Comparison of ENCODE assay signal across 11 mouse cellular contexts in genomic region chr2:35433428-35433827, GRCm38 (mm10). TPM values are rescaled to one million over a fixed set of nuclear protein-coding genes. Genes with fewer than 3 reads are reported as not detected.
DNase-seq lines count a peak whose midpoint lies in the region; ATAC-seq and TF ChIP-seq lines count a peak whose summit lies in the region.
"Had no signal": no experiment of that assay in that cellular context is flagged by ENCODE, and none has a peak within 500 bp of the region (broad histone marks: within the 10 kb centered on the region; RNA-seq: fewer than 3 reads in every experiment).

No protein-coding gene starts in this region.

- H3K4me1 ChIP-seq in hindbrain, embryonic 10.5 days (replicated peaks), result peaks cover 37% of the 10 kb centered on the region
- H3K4me1 ChIP-seq in hindbrain, embryonic 11.5 days (replicated peaks; ENCODE audit: control insufficient read depth, insufficient read depth, low read length), result no peaks in the 10 kb centered on the region
- H3K4me1 ChIP-seq in forebrain, postnatal 0 days (ENCODE audit: insufficient read depth), result no peaks in the 10 kb centered on the region

- 68% methylated on average over 4 of the region's 4 CpGs for WGBS in hindbrain, embryonic 10.5 days
- 74% methylated on average over 4 of the region's 4 CpGs for WGBS in hindbrain, embryonic 11.5 days
- WGBS in forebrain, postnatal 0 days, result 68% methylated on average over 4 of the region's 4 CpGs

- no peaks in the 10 kb centered on the region for H3K27me3 ChIP-seq in hindbrain, embryonic 10.5 days (ENCODE audit: insufficient read depth, poor library complexity, severe bottlenecking)
- no peaks in the 10 kb centered on the region for H3K27me3 ChIP-seq in hindbrain, embryonic 11.5 days (ENCODE audit: control insufficient read depth, insufficient read depth, low read length)
- H3K27me3 ChIP-seq in forebrain, postnatal 0 days (ENCODE audit: insufficient read depth, low read length), result no peaks in the 10 kb centered on the region

- TF ChIP-seq CTCF in forebrain, postnatal 0 days (IDR thresholded peaks at IDR 0.05; ENCODE audit: low read depth), result no peak

- no peak overlapping the region for H3K4me3 ChIP-seq in hindbrain, embryonic 10.5 days
- no peak overlapping the region for H3K4me3 ChIP-seq in hindbrain, embryonic 11.5 days (ENCODE audit: low read depth, low read length)
- H3K4me3 ChIP-seq in forebrain, postnatal 0 days (ENCODE audit: low read depth, low read length), result no peak overlapping the region
- H3K4me3 ChIP-seq: layer of hippocampus, adult 2 months had no signal

- H3K9ac ChIP-seq in hindbrain, embryonic 11.5 days (ENCODE audit: low read depth, low read length), result no peak overlapping the region
- no peak overlapping the region for H3K9ac ChIP-seq in forebrain, postnatal 0 days

- no peak for ATAC-seq in hindbrain, embryonic 11.5 days (ENCODE audit: low FRiP score)
- no peak for ATAC-seq in forebrain, postnatal 0 days
- ATAC-seq: forebrain, embryonic 16.5 days had no signal

- intact Hi-C loops in heart, postnatal 10 days (cut with DNase I), result loop anchor here (2.0 to 5.0 kb wide), 3 partner anchors 13 to 79 kb away; no protein-coding TSS in a partner anchor

- no peak for DNase-seq in hindbrain, embryonic 10.5 days (ENCODE audit: low spot score)
- DNase-seq in hindbrain, embryonic 11.5 days (ENCODE audit: low spot score), result no peak
- peak; percentile 45 to 61 for DNase-seq in heart, postnatal 10 days
- peak; percentile 18 to 40 for DNase-seq in kidney, postnatal 4 days
- peak; percentile 61 for DNase-seq in lung, postnatal 36 days
- no peak for DNase-seq in layer of hippocampus, postnatal 14 days (ENCODE audit: low spot score in 2 of 2)
- DNase-seq in forebrain, postnatal 0 days, result no peak
- no peak for DNase-seq in neural tube, embryonic 10.5 days (ENCODE audit: extremely low spot score, low spot score)
- DNase-seq: cerebellum, adult 9-11 months had no signal

- no peaks in the 10 kb centered on the region for H3K36me3 ChIP-seq in hindbrain, embryonic 10.5 days
- no peaks in the 10 kb centered on the region for H3K36me3 ChIP-seq in hindbrain, embryonic 11.5 days (ENCODE audit: control insufficient read depth, insufficient read depth, low read length)
- no peaks in the 10 kb centered on the region for H3K36me3 ChIP-seq in forebrain, postnatal 0 days (ENCODE audit: insufficient read depth)

- H3K9me3 ChIP-seq in hindbrain, embryonic 10.5 days, result no peaks in the 10 kb centered on the region
- H3K9me3 ChIP-seq in hindbrain, embryonic 11.5 days (ENCODE audit: control insufficient read depth, low read length), result no peaks in the 10 kb centered on the region
- H3K9me3 ChIP-seq in forebrain, postnatal 0 days (ENCODE audit: low read length), result no peaks in the 10 kb centered on the region

- H3K27ac ChIP-seq in hindbrain, embryonic 10.5 days, result peak overlapping the region; percentile 75; the same call in 1 of the 2 replicates
- no peak overlapping the region for H3K27ac ChIP-seq in hindbrain, embryonic 11.5 days (ENCODE audit: low read depth, low read length)
- H3K27ac ChIP-seq in forebrain, postnatal 0 days (ENCODE audit: low read depth, low read length), result no peak overlapping the region

- no peak overlapping the region for H3K4me2 ChIP-seq in hindbrain, embryonic 11.5 days (replicated peaks; ENCODE audit: low read depth, low read length)
- no peak overlapping the region for H3K4me2 ChIP-seq in forebrain, postnatal 0 days (ENCODE audit: low read depth)

RNA-seq across cellular contexts. Expression of gene Ggta1, which starts 29.6 kb away (rescaled TPM):
- polyA plus RNA-seq in hindbrain, embryonic 10.5 days (2016; fragmentation: Nextera tagmentation; extraction: Ambion mirVana), result 5.0 and 6.4 TPM in 2 replicates
- polyA plus RNA-seq in hindbrain, embryonic 11.5 days (2014; fragmentation: Nextera tagmentation; extraction: Ambion mirVana), result 5.6 and 5.9 TPM in 2 replicates
- 10 to 100 TPM; 19.9 to 28.8 TPM for total RNA-seq in heart, postnatal 10 days (2021)
- total RNA-seq in layer of hippocampus, postnatal 14 days (2021), result 1 to 10 TPM; 2.8 to 3.8 TPM
- 6.8 and 7.9 TPM in 2 replicates for total RNA-seq in forebrain, postnatal 0 days (2014; rRNA removed)
- 3.0 and 4.3 TPM in 2 replicates for polyA plus RNA-seq in forebrain, postnatal 0 days (2015; fragmentation: Nextera tagmentation; extraction: Ambion mirVana)

RNA-seq across cellular contexts. Expression of gene 4930402F06Rik, which starts 36.5 kb away (rescaled TPM):
- polyA plus RNA-seq in hindbrain, embryonic 10.5 days (2016; fragmentation: Nextera tagmentation; extraction: Ambion mirVana), result not detected in 2 replicates
- polyA plus RNA-seq in hindbrain, embryonic 11.5 days (2014; fragmentation: Nextera tagmentation; extraction: Ambion mirVana), result not detected in 2 replicates
- not detected for total RNA-seq in heart, postnatal 10 days (2021)
- total RNA-seq in layer of hippocampus, postnatal 14 days (2021), result not detected
- total RNA-seq in forebrain, postnatal 0 days (2014; rRNA removed), result not detected in 2 replicates
- polyA plus RNA-seq in forebrain, postnatal 0 days (2015; fragmentation: Nextera tagmentation; extraction: Ambion mirVana), result not detected in 2 replicates
- total RNA-seq: layer of hippocampus, adult 2 months had no signal
- polyA plus RNA-seq: forebrain, embryonic 16.5 days had no signal

Comparison
In these comparisons a context has a peak if more than half of its experiments do, and no peak if none do; other contexts are left out.
1. DNase-seq: peak in heart, postnatal 10 days (2 of 2), kidney, postnatal 4 days (2 of 2) and lung, postnatal 36 days (single experiment); none in hindbrain, embryonic 10.5 days (single experiment), hindbrain, embryonic 11.5 days (single experiment), layer of hippocampus, postnatal 14 days (0 of 2), forebrain, postnatal 0 days (single experiment) and neural tube, embryonic 10.5 days (single experiment).